ENCODE assay signal across 8 mouse cellular contexts in genomic region chr19:53850166-53850922, GRCm38 (mm10). TPM values are rescaled to one million over a fixed set of nuclear protein-coding genes. Genes with fewer than 3 reads are reported as not detected.
DNase-seq lines count a peak whose midpoint lies in the region; ATAC-seq and TF ChIP-seq lines count a peak whose summit lies in the region.

No protein-coding gene starts in this region.

- H3K4me1 ChIP-seq in neural tube, embryonic 15.5 days, result peaks cover 44% of the 10 kb centered on the region

- H3K36me3 ChIP-seq in neural tube, embryonic 15.5 days, result no peaks in the 10 kb centered on the region

- H3K4me3 ChIP-seq in left cerebral cortex, adult 2 months, result no peak overlapping the region
- no peak overlapping the region for H3K4me3 ChIP-seq in neural tube, embryonic 15.5 days (replicated peaks)

- no peak overlapping the region for H3K4me2 ChIP-seq in neural tube, embryonic 15.5 days

- WGBS in neural tube, embryonic 15.5 days, result 55% methylated on average over 18 of the region's 18 CpGs

- no peak for ATAC-seq in neural tube, embryonic 15.5 days (ENCODE audit: low FRiP score)

- peak overlapping the region; percentile 6 for H3K27ac ChIP-seq in left cerebral cortex, adult 2 months
- 0 out of 2 replicates have a peak overlapping the region, but pooled peaks have one; percentile 10 for H3K27ac ChIP-seq in neural tube, embryonic 15.5 days (replicated peaks)

- H3K9ac ChIP-seq in neural tube, embryonic 15.5 days (replicated peaks), result no peak overlapping the region

- no peak for TF ChIP-seq CTCF in left cerebral cortex, adult 2 months (IDR thresholded peaks at IDR 0.05)

- intact Hi-C loops in left cerebral cortex, adult 2 months (cut with DNase I), result loop anchor here (5.0 kb wide), 2 partner anchors 43 to 52 kb away; no protein-coding TSS in a partner anchor

- DNase-seq in embryo, embryonic 11 days, result peak; percentile 62
- no peak for DNase-seq in embryo, embryonic 10 days (ENCODE audit: low spot score)
- peak; percentile 78 for DNase-seq in brain, adult 2 months (ENCODE audit: low read depth, low spot score)
- peak; percentile 48 to 61 for DNase-seq in frontal cortex, postnatal 36 days (ENCODE audit: low spot score in 2 of 2)
- DNase-seq in heart, postnatal 4 days, result peak; percentile 80
- peak in 1 of 2 experiments; percentile 48 for DNase-seq in left cerebral cortex, adult 2 months (ENCODE audit: extremely low spot score in 1 of 2, low spot score in 2 of 2)
- no peak for DNase-seq in thymus, postnatal 36 days

- H3K9me3 ChIP-seq in neural tube, embryonic 15.5 days (replicated peaks), result no peaks in the 10 kb centered on the region

- peaks cover 8% of the 10 kb centered on the region; the same call in 1 of the 2 replicates for H3K27me3 ChIP-seq in neural tube, embryonic 15.5 days (replicated peaks)

RNA-seq across cellular contexts. Expression of gene Pdcd4, which starts 41.7 kb away (rescaled TPM):
- 10 to 100 TPM; 19.9 to 22.3 TPM for total RNA-seq in heart, postnatal 4 days (2021)
- total RNA-seq in left cerebral cortex, adult 2 months (2021), result 100 to 1,000 TPM; 102 to 114 TPM
- 60.3 and 69.1 TPM in 2 replicates for polyA plus RNA-seq in neural tube, embryonic 15.5 days (2015; fragmentation: Nextera tagmentation; extraction: Ambion mirVana)

Comparison
In these comparisons a context has a peak if more than half of its experiments do, and no peak if none do; other contexts are left out.
1. DNase-seq: peak in embryo, embryonic 11 days (single experiment), brain, adult 2 months (single experiment), frontal cortex, postnatal 36 days (2 of 2) and heart, postnatal 4 days (single experiment); none in embryo, embryonic 10 days (single experiment) and thymus, postnatal 36 days (0 of 2).
2. RNA of gene Pdcd4, which starts 41.7 kb away (total RNA-seq): 102 to 114 TPM in left cerebral cortex, adult 2 months; 19.9 to 22.3 TPM in heart, postnatal 4 days; every median in the first group is over 4 times any median in the second.